Mouse (Mus musculus) heart, adult 9 months (tissue): ENCODE data around the gene Sf3a3.
"Not testable (repeated sequence)": the region's sequence is repeated elsewhere in the genome, so short reads cannot be mapped to it uniquely, and the experiment has no call there.

Source experiments
- DNase-seq, 2 experiments: peaks; one replicate each; pipeline ENCODE4 v3.0.0; 2022; ENCODE audit warnings: low spot score in 2 of 2

Sf3a3 gene

GRCm38 (mm10) chr4:124700248-124700971, 14.2 kb upstream of the Sf3a3 start, which contains the start of gene Fhl3:
Gene Fhl3, plus strand, starts transcription at chr4:124700701.
- DNase-seq = peak; percentile 55 to 60

- DNase-seq = peak; percentile 67 to 72
Observed at GRCm38 (mm10) chr4:124701052-124701845, 13.3 kb upstream of the Sf3a3 start.

DNA sequence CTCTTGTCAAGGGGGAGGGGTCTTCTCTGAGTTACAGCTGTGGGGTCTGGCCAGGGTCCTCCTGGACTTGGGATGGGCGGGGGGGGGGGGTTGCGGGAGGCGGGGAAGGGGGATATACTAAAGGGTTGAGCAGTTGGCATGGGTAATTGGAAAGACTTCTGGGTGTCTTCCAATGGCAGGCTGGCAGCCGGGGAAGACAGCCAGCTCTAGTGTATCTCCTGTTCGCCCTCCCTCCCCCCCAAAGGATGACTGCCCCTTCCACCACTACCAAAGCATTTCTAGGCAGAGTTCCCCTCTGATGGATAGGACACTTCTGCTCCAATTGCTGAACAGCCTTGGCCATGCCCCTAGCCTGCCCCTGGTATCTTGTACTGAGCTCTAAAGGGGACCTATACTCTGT, 12.7 kb upstream of the Sf3a3 start:
- DNase-seq = peak; percentile 27 to 30

- peak; percentile 47 to 74 for DNase-seq
Observed at GRCm38 (mm10) chr4:124703406-124703805, 11.2 kb upstream of the Sf3a3 start.

- peak in 1 of 2 experiments; percentile 21 for DNase-seq
Observed at GRCm38 (mm10) chr4:124703881-124704796, 10.4 kb upstream of the Sf3a3 start.

- DNase-seq = peak; percentile 51 to 73
Observed at GRCm38 (mm10) chr4:124704797-124705474, 9.6 kb upstream of the Sf3a3 start.

GRCm38 (mm10) chr4:124705661-124706269, 8.8 kb upstream of the Sf3a3 start:
- DNase-seq = no peak

DNA sequence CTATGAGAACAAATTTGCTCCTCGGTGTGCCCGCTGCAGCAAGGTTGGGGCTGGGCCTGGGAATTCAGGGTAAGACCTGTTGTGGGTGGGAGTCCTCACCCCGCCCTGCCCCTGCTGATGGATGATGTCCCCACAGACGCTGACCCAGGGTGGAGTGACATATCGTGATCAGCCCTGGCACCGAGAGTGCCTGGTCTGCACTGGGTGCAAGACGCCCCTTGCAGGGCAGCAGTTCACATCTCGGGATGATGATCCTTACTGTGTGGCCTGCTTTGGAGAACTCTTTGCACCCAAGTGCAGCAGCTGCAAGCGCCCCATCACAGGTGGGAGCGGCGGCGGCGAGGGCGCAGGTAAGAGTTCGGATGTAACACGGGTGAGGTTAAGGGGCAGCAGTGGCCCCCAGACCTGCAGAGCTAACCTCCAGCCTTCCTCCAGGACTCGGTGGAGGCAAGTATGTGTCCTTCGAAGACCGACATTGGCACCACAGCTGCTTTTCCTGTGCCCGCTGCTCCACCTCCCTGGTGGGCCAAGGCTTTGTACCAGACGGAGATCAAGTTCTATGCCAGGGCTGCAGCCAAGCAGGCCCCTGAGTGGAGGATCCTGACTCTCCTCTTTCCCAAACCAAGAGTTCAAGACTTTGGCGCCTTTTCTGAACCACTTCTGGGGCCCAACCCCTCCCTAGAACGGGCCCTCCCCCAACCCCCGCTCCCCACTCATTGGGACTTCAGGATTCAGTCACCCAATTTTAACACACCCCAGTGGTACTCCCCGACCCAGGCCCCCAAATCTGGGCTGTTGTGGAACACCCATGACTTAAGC, 7.0 kb upstream of the Sf3a3 start:
- peak in 1 of 2 experiments; percentile 7 for DNase-seq

GRCm38 (mm10) chr4:124708200-124708517, 6.4 kb upstream of the Sf3a3 start:
- not testable (repeated sequence) for DNase-seq

- peak; percentile 94 for DNase-seq
Observed at GRCm38 (mm10) chr4:124708518-124709477, 5.8 kb upstream of the Sf3a3 start.

DNA sequence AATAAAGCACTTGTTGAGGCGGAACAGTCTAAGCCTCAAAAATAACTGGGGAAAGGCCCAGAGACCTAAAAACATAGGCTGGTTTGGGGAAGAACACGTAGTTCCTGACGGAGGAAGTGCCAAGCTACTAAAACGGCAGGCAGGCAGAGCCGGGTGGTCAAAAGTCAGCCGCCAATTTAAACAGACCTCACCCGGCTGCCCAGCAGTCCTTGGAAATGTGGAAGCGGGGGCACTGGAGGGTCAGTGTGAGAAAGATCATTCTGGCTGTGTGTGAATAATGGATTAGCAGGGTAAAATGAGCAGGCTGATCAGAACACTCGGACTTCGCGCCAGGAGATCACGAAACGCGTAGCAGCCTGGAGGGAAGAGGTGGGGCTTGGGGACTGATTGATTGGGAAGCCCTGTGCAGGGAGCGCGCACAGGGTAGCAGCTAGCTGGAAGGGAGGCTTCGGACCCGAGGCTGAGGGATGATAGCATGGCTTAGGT, 4.6 kb upstream of the Sf3a3 start:
- DNase-seq = peak; percentile 46 to 52

DNA sequence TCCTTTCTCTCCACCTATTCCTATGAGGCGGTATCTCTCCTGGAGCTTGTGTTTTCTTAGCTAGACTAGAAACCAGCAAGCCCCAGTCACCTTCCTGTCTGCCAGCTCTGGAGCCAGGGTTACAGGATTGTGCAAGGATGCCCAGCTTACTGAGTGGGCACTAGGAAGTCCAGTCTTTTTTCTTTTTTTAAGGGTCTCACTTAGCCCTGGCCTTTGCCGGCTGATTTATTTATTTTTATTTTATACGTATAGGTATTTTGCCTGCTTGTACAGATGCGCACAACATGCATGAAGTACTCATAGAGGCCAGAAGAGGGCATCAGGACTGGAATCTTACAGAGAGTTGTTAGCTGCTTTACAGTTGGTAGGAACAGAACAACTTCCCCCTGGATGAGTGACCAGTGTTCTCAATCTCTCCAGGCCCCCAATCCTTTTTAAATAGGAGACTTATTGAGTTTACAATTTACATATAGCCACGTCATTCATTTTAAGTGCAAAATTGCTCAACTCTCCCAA, 3.7 kb upstream of the Sf3a3 start:
- DNase-seq = peak; percentile 41 to 50

DNA sequence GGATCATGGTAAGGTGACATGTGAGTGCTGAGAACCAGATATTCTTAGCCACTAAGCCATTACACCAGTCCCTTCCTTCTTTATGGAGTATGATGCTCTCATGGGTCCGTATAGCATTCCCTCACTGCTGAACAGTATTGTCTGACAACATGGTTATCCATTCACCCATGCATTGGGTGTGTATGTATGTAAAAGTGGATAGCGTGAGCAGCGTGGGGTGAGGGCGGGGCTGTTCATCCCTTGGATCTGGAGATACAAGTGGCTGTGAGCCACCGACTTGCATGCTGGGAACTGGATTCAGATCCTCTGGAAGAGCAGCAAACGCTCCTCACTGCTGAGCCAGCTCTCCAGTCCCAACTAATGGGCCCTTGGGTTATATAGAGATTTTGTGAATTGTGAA, 2.0 kb upstream of the Sf3a3 start:
- DNase-seq = no peak

DNA sequence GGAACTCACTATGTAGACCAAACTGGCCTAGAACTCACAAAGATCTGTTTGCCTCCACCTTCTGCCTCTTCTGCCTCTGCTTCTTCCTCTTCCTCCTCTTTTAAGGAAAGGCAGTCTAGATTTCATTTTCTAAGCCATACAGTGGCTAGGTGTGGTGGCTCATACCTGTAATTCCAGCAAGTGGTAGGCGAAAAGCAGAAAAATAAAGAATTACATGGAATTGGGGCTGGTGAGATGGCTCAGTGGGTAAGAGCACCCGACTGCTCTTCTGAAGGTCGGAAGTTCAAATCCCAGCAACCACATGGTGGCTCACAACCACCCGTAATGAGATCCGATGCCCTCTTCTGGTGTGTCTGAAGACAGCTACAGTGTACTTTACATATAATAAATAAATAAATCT, 726 bp upstream of the Sf3a3 start:
- not testable (repeated sequence) for DNase-seq

GRCm38 (mm10) chr4:124719101-124719500, 4.5 kb downstream of the Sf3a3 start:
- no peak for DNase-seq

GRCm38 (mm10) chr4:124726121-124726520, 11.5 kb downstream of the Sf3a3 start:
- no peak for DNase-seq

GRCm38 (mm10) chr4:124736952-124737351, 22.4 kb downstream of the Sf3a3 start:
- no peak for DNase-seq

DNA sequence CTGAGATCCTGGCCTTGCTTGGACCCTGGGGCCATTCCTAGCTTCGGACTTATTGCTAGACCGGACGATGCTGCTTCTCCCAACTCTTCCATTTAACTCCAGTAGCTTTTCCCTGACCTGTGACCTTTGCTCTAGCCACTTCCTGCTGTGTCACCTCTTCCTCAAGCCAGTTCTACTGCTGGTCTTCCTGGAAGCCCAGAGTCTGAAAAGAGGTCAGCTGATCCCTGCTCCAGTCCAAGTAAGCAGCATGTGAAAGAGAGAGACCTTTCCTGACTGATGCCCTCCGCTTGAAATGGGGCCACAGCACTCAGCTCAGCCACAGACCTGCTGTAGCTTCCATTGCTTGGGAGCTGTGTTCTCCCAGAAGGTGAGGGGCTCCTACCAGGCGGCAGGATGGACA, 22.9 kb downstream of the Sf3a3 start:
- DNase-seq = no peak

- DNase-seq = no peak
Observed at GRCm38 (mm10) chr4:124738013-124738412, 23.4 kb downstream of the Sf3a3 start.
